Mouse (Mus musculus): ENCODE measurements around the gene C5ar2.
"Not testable (repeated sequence)": the region's sequence is repeated elsewhere in the genome, so short reads cannot be mapped to it uniquely, and the experiment has no call there.

C5ar2 gene

GRCm38 (mm10) chr7:16255963-16256362, 12.0 kb upstream of the C5ar2 start:
- not testable (repeated sequence) for DNase-seq

GRCm38 (mm10) chr7:16254195-16254594, 10.2 kb upstream of the C5ar2 start:
- no peak for DNase-seq

GRCm38 (mm10) chr7:16250687-16251086, 6.7 kb upstream of the C5ar2 start:
- no peak for DNase-seq

GRCm38 (mm10) chr7:16245958-16246357, 2.0 kb upstream of the C5ar2 start:
- DNase-seq = no peak

GRCm38 (mm10) chr7:16242198-16242597, 1.8 kb downstream of the C5ar2 start:
- DNase-seq = no peak

GRCm38 (mm10) chr7:16241787-16242186, 2.2 kb downstream of the C5ar2 start:
- DNase-seq = no peak

GRCm38 (mm10) chr7:16240978-16241303, 3.0 kb downstream of the C5ar2 start:
- DNase-seq = no peak

GRCm38 (mm10) chr7:16240281-16240977, 3.5 kb downstream of the C5ar2 start:
- DNase-seq = no peak

GRCm38 (mm10) chr7:16239554-16239997, 4.4 kb downstream of the C5ar2 start:
- no peak for DNase-seq

- DNase-seq = no peak
These were observed 14.1 kb downstream of the C5ar2 start for GRCm38 (mm10) chr7:16229869-16230268.

- DNase-seq = peak; percentile 98
These were observed 22.2 kb downstream of the C5ar2 start, which contains the start of gene Dhx34 for GRCm38 (mm10) chr7:16221582-16222272. Gene Dhx34 (minus strand): TSS chr7:16222037.

GRCm38 (mm10) chr7:16213986-16214385, 30.0 kb downstream of the C5ar2 start:
- no peak for DNase-seq

- no peak for DNase-seq
These were observed 30.8 kb downstream of the C5ar2 start for GRCm38 (mm10) chr7:16213196-16213595.

- peak; percentile 71 for DNase-seq
These were observed 33.0 kb downstream of the C5ar2 start for GRCm38 (mm10) chr7:16210862-16211365.

GRCm38 (mm10) chr7:16208781-16209665, 34.9 kb downstream of the C5ar2 start:
- DNase-seq = peak; percentile 26

- DNase-seq = peak; percentile 59
These were observed 36.5 kb downstream of the C5ar2 start for GRCm38 (mm10) chr7:16207496-16207895.

- DNase-seq = peak; percentile 79
These were observed 36.9 kb downstream of the C5ar2 start for GRCm38 (mm10) chr7:16207076-16207475.

- DNase-seq = peak; percentile 47
These were observed 39.2 kb downstream of the C5ar2 start for GRCm38 (mm10) chr7:16204791-16205190.

GRCm38 (mm10) chr7:16203505-16203903, 40.5 kb downstream of the C5ar2 start:
- no peak for DNase-seq

- no peak for DNase-seq
These were observed 41.0 kb downstream of the C5ar2 start for GRCm38 (mm10) chr7:16202756-16203504.

- DNase-seq = peak; percentile 74
These were observed 42.8 kb downstream of the C5ar2 start for GRCm38 (mm10) chr7:16201136-16201535.

GRCm38 (mm10) chr7:16198540-16198939, 45.4 kb downstream of the C5ar2 start:
- peak; percentile 68 for DNase-seq
